Mouse (Mus musculus): ENCODE data around the gene Pdcd6ip. TPM values are rescaled to one million over a fixed set of nuclear protein-coding genes. Genes with fewer than 3 reads are reported as not detected.
"Not testable (repeated sequence)": the region's sequence is repeated elsewhere in the genome, so short reads cannot be mapped to it uniquely, and the experiment has no call there.

Gene Pdcd6ip
- polyA plus RNA-seq, 1 experiment: 90.6 TPM

DNA sequence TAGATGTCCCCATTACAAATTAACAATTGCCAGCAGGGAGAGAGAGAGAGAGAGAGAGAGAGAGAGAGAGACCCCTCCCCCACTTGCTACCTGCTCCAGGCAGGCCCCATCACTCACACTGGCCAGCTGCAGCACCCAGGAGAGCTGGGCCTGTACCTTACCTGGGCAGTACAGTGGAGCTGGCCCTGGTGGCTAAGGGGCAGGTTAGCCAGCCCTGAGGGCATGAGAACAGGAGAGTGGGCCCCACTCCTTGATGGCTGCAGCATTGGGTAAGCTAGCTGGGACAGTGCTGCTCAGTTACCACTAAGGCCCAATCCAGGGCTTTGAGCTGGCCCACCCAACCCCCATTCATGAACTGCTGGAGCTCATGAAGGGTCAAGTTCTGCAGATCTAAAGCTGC lies 27.9 kb upstream of the Pdcd6ip start:
- Histone ChIP-seq H3K4me3 (replicated peaks; ENCODE audit: extremely low read depth, low read depth, low read length) (no peak overlapping the region), H3K4me1 (ENCODE audit: control insufficient read depth, insufficient read depth, low read length) (peaks cover 2% of the 10 kb centered on the region; the same call in 1 of the 2 replicates)
- no peak for DNase-seq
- TF ChIP-seq POLR2A (IDR thresholded peaks at IDR 0.05; ENCODE audit: borderline replicate concordance, extremely low read depth, low read depth, low read length) (no peak), CTCF (IDR thresholded peaks at IDR 0.05; ENCODE audit: insufficient read depth, low read length) (no peak)

GRCm38 (mm10) chr9:113731540-113731939 lies 23.5 kb upstream of the Pdcd6ip start:
- no peak for DNase-seq
- Histone ChIP-seq H3K4me3 (replicated peaks; ENCODE audit: extremely low read depth, low read depth, low read length) (no peak overlapping the region), H3K4me1 (ENCODE audit: control insufficient read depth, insufficient read depth, low read length) (no peaks in the 10 kb centered on the region)
- WGBS: 81% methylated on average over 3 of the region's 3 CpGs
- no peak for TF ChIP-seq CTCF (IDR thresholded peaks at IDR 0.05; ENCODE audit: insufficient read depth, low read length)
- no peak for TF ChIP-seq POLR2A (IDR thresholded peaks at IDR 0.05; ENCODE audit: borderline replicate concordance, extremely low read depth, low read depth, low read length)

DNA sequence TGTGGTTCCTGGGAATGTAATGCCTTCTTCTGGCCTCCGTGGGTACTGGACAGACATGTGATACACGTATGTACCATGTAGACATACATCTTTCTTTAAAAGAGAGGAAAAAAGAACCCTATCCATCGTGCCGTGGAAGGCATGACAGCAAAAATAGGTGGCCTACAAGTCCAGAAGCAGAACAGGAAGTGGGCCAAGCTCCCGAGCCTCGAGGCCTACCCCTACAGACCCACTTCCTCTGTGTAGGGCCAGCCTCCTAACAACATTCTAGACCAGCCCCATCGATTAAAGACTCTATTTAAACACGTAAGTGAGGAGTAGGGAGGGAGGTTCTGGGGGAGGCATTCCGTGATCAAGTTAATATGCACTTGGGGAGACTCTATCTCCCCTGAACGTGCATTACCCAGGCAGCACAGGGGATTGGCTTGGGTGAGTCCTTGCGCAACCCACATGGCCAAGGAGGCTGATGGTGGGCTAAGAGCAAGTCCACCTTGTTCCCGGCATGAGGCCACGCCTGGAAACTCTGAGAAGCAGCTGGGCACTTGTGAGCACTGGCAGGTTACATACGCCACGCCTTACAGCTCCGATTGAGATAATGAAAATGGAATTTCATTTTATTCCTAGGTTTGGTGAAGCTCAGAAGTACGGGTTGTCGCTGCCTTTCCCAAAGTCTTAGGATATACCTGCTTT lies 19.1 kb upstream of the Pdcd6ip start:
- DNase-seq: no peak
- H3K4me3 ChIP-seq (replicated peaks; ENCODE audit: extremely low read depth, low read depth, low read length): no peak overlapping the region
- WGBS: 76% methylated on average over 18 of the region's 18 CpGs
- TF ChIP-seq CTCF (IDR thresholded peaks at IDR 0.05; ENCODE audit: insufficient read depth, low read length) (no peak), POLR2A (IDR thresholded peaks at IDR 0.05; ENCODE audit: borderline replicate concordance, extremely low read depth, low read depth, low read length) (no peak)
- H3K4me1 ChIP-seq (ENCODE audit: control insufficient read depth, insufficient read depth, low read length): no peaks in the 10 kb centered on the region

DNA sequence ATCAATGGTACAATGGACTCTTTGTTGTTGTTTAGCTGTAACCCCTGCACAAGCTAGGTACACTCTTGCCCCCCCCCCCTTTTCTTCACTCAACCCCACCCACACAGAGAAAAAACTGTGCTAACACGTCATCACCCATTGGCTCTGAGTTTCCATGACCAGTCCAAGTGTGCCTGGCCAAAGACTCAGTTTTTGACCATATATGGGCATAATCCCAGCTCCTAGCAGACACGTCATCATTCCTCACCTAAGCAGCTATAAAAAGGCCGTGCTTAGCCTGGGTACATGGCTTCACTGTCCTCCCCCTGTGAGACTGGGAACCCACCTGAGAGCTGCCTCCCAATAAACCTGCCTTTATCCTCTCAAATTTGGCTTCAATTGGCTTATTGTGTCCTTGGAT lies 18.1 kb upstream of the Pdcd6ip start:
- Histone ChIP-seq H3K4me3 (replicated peaks; ENCODE audit: extremely low read depth, low read depth, low read length) (no peak overlapping the region), H3K4me1 (ENCODE audit: control insufficient read depth, insufficient read depth, low read length) (no peaks in the 10 kb centered on the region)
- 52% methylated on average over 3 of the region's 3 CpGs for WGBS
- TF ChIP-seq POLR2A (IDR thresholded peaks at IDR 0.05; ENCODE audit: borderline replicate concordance, extremely low read depth, low read depth, low read length) (no peak), CTCF (IDR thresholded peaks at IDR 0.05; ENCODE audit: insufficient read depth, low read length) (no peak)
- no peak for DNase-seq

- WGBS: 75% methylated on average over 5 of the region's 5 CpGs
- H3K4me1 ChIP-seq (ENCODE audit: control insufficient read depth, insufficient read depth, low read length); DNase-seq; H3K4me3 ChIP-seq (replicated peaks; ENCODE audit: extremely low read depth, low read depth, low read length): not testable (repeated sequence)
Measured at GRCm38 (mm10) chr9:113725609-113726008, 17.6 kb upstream of the Pdcd6ip start.

GRCm38 (mm10) chr9:113724646-113725045 lies 16.6 kb upstream of the Pdcd6ip start:
- no peak for DNase-seq
- TF ChIP-seq POLR2A (IDR thresholded peaks at IDR 0.05; ENCODE audit: borderline replicate concordance, extremely low read depth, low read depth, low read length) (no peak), CTCF (IDR thresholded peaks at IDR 0.05; ENCODE audit: insufficient read depth, low read length) (no peak)
- H3K4me1 ChIP-seq (ENCODE audit: control insufficient read depth, insufficient read depth, low read length): no peaks in the 10 kb centered on the region
- WGBS: 69% methylated on average over 15 of the region's 15 CpGs
- H3K4me3 ChIP-seq (replicated peaks; ENCODE audit: extremely low read depth, low read depth, low read length): no peak overlapping the region

DNA sequence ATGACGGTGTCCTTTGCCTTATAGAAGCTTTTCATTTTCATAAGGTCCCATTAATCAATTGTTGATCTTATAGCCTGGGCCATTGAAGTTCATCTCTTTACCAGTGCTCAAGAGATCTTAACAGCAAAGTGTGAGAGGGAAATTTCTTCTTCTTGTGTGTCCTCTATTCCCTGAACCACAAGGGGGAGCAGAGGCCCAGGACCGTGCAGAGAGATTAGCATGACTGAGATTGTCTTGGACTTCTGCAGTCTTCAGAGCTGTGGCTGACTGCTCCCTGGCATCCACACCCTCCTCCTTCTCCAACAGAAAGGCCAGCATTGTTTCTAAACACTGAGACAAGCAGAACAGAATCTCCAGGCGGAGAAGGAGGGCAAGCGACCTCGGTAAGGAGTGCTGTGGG lies 11.0 kb upstream of the Pdcd6ip start:
- WGBS: 33% methylated on average over 5 of the region's 5 CpGs
- H3K4me3 ChIP-seq (replicated peaks; ENCODE audit: extremely low read depth, low read depth, low read length): no peak overlapping the region
- no peaks in the 10 kb centered on the region for H3K4me1 ChIP-seq (ENCODE audit: control insufficient read depth, insufficient read depth, low read length)
- DNase-seq: no peak
- TF ChIP-seq POLR2A (IDR thresholded peaks at IDR 0.05; ENCODE audit: borderline replicate concordance, extremely low read depth, low read depth, low read length) (no peak), CTCF (IDR thresholded peaks at IDR 0.05; ENCODE audit: insufficient read depth, low read length) (peak; percentile 51)

- WGBS: 81% methylated on average over 12 of the region's 12 CpGs
- peaks cover 7% of the 10 kb centered on the region; the same call in 1 of the 2 replicates for H3K4me1 ChIP-seq (ENCODE audit: control insufficient read depth, insufficient read depth, low read length)
- H3K4me3 ChIP-seq (replicated peaks; ENCODE audit: extremely low read depth, low read depth, low read length): no peak overlapping the region
- TF ChIP-seq CTCF (IDR thresholded peaks at IDR 0.05; ENCODE audit: insufficient read depth, low read length) (no peak), POLR2A (IDR thresholded peaks at IDR 0.05; ENCODE audit: borderline replicate concordance, extremely low read depth, low read depth, low read length) (no peak)
- DNase-seq: no peak
Measured at GRCm38 (mm10) chr9:113710871-113711270, 2.8 kb upstream of the Pdcd6ip start.

DNA sequence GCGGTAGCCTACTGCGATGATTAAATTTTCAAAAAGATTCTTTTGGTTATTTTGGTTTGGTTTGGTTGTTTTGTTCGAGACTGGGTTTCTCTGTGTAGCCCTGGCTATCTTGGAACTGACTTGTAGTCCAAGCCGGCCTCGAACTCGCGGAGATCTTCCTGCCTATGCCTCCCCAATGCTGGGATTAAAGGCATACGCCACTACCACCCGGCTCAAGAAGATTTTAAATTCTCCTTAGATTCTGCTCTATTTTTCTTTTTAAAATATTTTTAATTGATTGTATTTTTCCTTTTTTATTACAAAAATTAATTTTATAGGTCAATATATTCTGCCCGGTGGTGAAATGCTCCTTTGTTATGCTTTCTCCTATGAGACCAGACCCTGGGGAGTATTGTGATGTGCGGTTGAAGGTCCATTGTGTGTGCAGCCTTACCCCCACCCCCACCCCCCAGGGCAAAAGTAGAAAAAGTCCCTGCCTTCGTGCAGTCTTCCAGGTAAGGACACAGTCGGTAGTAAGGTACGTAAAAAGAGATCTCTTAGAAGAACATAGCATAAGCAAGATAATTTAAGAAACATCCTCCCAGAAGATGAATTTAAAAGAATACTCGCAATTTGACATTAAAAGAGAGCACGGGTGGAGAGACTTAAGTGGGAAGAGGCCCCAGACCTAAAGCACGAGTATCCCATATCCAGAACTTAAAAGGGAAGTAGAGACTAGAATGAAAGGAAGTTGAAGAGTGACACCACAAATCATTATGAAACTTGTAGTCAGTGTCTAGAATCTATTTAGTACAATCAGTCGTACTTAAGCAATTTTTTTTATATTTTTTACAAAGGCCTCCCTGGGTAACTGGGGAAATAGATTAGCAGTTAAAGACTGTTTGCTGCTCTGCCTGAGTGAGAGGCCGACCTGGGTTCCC lies 562 bp upstream of the Pdcd6ip start:
- TF ChIP-seq CTCF (IDR thresholded peaks at IDR 0.05; ENCODE audit: insufficient read depth, low read length) (no peak), POLR2A (IDR thresholded peaks at IDR 0.05; ENCODE audit: borderline replicate concordance, extremely low read depth, low read depth, low read length) (no peak)
- H3K4me3 ChIP-seq (replicated peaks; ENCODE audit: extremely low read depth, low read depth, low read length): peak overlapping the region; percentile 85
- H3K4me1 ChIP-seq (ENCODE audit: control insufficient read depth, insufficient read depth, low read length): peaks cover 21% of the 10 kb centered on the region; the same call in 1 of the 2 replicates
- DNase-seq: no peak
- WGBS: 49% methylated on average over 19 of the region's 19 CpGs

DNA sequence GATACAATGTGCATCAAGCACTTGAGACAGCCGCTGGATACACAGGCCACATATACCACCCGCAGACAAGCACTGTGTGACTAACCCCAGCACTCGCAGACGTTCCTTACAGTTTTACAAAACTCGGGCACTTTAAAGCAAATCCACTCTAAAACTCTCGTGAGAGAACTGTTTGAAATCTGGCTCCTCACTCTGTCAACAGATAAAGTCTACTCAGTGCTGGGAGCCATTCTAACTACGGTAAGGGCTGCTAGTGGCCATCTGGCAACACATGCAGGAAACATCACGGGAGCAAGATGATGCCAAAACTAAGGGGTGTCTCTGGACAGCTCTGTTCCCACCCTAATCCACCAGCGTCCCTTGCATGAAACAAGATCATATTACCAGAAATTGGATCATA lies 1.2 kb downstream of the Pdcd6ip start:
- TF ChIP-seq POLR2A (IDR thresholded peaks at IDR 0.05; ENCODE audit: borderline replicate concordance, extremely low read depth, low read depth, low read length) (no peak), CTCF (IDR thresholded peaks at IDR 0.05; ENCODE audit: insufficient read depth, low read length) (no peak)
- 12% methylated on average over 9 of the region's 9 CpGs for WGBS
- DNase-seq: no peak
- Histone ChIP-seq H3K4me1 (ENCODE audit: control insufficient read depth, insufficient read depth, low read length) (peaks cover 23% of the 10 kb centered on the region; the same call in 1 of the 2 replicates), H3K4me3 (replicated peaks; ENCODE audit: extremely low read depth, low read depth, low read length) (peak overlapping the region; percentile 85)
